Mouse (Mus musculus) C2C12 (cell line): ENCODE measurements around the gene Tvp23b.

Source experiments
- CTCF ChIP-seq: IDR thresholded peaks from one replicate; pipeline ENCODE4 v1.5.1; 2011; ENCODE audit not compliant: control insufficient read depth, insufficient read depth, insufficient read length
- MAX ChIP-seq: IDR thresholded peaks from one replicate; pipeline ENCODE4 v1.6.1; 2011; ENCODE audit warnings: mild to moderate bottlenecking, control low read depth

DNA sequence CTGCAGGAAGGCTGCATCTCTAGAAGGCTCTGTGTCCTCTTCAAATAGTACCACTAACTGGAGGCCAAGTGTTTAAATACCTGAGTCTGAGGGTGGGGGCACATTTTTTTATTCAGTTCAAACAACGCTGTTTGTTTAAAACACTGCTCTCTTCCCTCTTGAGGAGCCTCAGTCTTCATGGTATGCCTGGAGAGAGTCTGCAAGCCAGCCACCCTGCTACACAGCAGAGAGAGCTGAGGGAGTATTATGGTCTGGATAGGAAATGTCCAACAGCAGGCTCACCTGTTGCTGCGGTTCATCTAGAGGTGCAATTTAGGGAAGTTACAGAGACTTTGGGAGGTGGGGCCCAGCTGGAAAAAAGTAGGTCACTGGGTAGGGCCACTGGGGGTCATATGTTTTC, 36.2 kb downstream of the Tvp23b start:
- TF ChIP-seq CTCF (no peak), MAX (no peak)
